Mouse (Mus musculus) cerebellum, adult 2 months (tissue): ENCODE data around the gene Sostdc1. TPM values are rescaled to one million over a fixed set of nuclear protein-coding genes. Genes with fewer than 3 reads are reported as not detected.

ENCODE experiments used
- DNase-seq, 2 experiments: peaks; one replicate each; pipeline ENCODE4 v3.0.0; 2021
- H3K27ac ChIP-seq: fragments of 200-500 bp; 2 replicates; pipeline ENCODE4 v1.5.1; 2012; ENCODE audit warnings: low read length, control low read depth, inconsistent platforms; ENCODE audit not compliant: insufficient read depth
- H3K27me3 ChIP-seq: fragments of 200-500 bp; 2 replicates; pipeline ENCODE4 v1.6.1; 2012; ENCODE audit warnings: inconsistent platforms, mild to moderate bottlenecking, low read length, moderate library complexity; ENCODE audit not compliant: control insufficient read depth, insufficient read depth
- H3K4me1 ChIP-seq: fragments of 200-500 bp; 2 replicates; pipeline ENCODE4 v1.6.1; 2011; ENCODE audit warnings: low read length; ENCODE audit not compliant: control insufficient read depth, insufficient read depth
- H3K4me3 ChIP-seq: fragments of 200-500 bp; replicated peaks from 2 replicates; pipeline ENCODE3; 2011; ENCODE audit warnings: mild to moderate bottlenecking, low read depth, low read length, control low read depth; ENCODE audit not compliant: insufficient read depth
- CTCF ChIP-seq: fragments of 200-500 bp; IDR thresholded peaks from 2 replicates; pipeline ENCODE4 v1.5.1; 2011; ENCODE audit warnings: low read depth, mild to moderate bottlenecking, control low read depth, low read length, moderate library complexity, borderline replicate concordance; ENCODE audit not compliant: insufficient read depth
- POLR2A ChIP-seq: fragments of 200-500 bp; IDR thresholded peaks from 2 replicates; pipeline ENCODE4 v1.6.1; 2011; ENCODE audit warnings: low read length, control low read depth, borderline replicate concordance; ENCODE audit not compliant: insufficient read depth
- WGBS: fragments of 180-500 bp; shearing (Covaris S2); methylation state at CpG from one replicate; pipeline ENCODE4 v1.1.7; 2018; 5-methylcytosine and 5-hydroxymethylcytosine counted together
- polyA plus RNA-seq: library from polyadenylated mRNA; depleted of rRNA; stranded (reverse); fragments of >200 nt; gene quantifications from 2 replicates; pipeline ENCODE4 v1.2.3, GENCODE M21; 2012

The Sostdc1 gene
- polyA plus RNA-seq, 1 experiment: 2.3 TPM

- 80% methylated on average over 6 of the region's 6 CpGs for WGBS
Observed at GRCm38 (mm10) chr12:36308737-36309420, 5.1 kb upstream of the Sostdc1 start.

GRCm38 (mm10) chr12:36313015-36313414, 924 bp upstream of the Sostdc1 start:
- H3K4me3 ChIP-seq: no peak overlapping the region
- H3K27me3 ChIP-seq: no peaks in the 10 kb centered on the region
- H3K27ac ChIP-seq: no peak overlapping the region
- no peak for TF ChIP-seq CTCF
- TF ChIP-seq POLR2A: no peak
- DNase-seq: no peak
- 41% methylated on average over 2 of the region's 2 CpGs for WGBS
- H3K4me1 ChIP-seq: no peaks in the 10 kb centered on the region

More at GRCm38 (mm10) chr12:36308737-36309420, 5.1 kb upstream of the Sostdc1 start:
- no peak for TF ChIP-seq CTCF
- TF ChIP-seq POLR2A: no peak
- Histone ChIP-seq H3K4me1 (no peaks in the 10 kb centered on the region), H3K27ac (no peak overlapping the region), H3K27me3 (no peaks in the 10 kb centered on the region), H3K4me3 (no peak overlapping the region)
- no peak for DNase-seq

DNA sequence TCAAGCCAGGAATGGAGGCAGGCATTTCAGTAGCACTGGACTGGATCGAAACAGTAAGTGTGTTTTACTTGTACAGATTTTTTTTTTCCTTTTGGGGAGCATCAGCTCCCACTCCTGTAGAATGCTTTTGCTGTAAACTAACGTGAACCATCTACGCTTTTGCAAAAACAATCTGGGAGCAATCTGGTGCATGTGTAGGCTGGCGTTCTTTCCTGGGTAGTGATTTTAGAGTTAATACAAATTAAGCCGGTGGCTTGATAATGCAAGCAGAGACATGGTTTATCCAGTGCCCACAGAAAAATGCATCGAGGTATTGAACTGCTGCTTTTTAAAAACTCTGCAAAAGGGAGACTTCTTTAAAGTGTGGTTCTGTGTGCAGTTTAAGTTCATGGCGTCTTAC, 507 bp downstream of the Sostdc1 start:
- no peaks in the 10 kb centered on the region for H3K4me1 ChIP-seq
- TF ChIP-seq CTCF (no peak), POLR2A (no peak)
- 70% methylated on average over 7 of the region's 7 CpGs for WGBS
- no peak overlapping the region for H3K27ac ChIP-seq
- no peak overlapping the region for H3K4me3 ChIP-seq
- no peak for DNase-seq
- H3K27me3 ChIP-seq: no peaks in the 10 kb centered on the region

DNA sequence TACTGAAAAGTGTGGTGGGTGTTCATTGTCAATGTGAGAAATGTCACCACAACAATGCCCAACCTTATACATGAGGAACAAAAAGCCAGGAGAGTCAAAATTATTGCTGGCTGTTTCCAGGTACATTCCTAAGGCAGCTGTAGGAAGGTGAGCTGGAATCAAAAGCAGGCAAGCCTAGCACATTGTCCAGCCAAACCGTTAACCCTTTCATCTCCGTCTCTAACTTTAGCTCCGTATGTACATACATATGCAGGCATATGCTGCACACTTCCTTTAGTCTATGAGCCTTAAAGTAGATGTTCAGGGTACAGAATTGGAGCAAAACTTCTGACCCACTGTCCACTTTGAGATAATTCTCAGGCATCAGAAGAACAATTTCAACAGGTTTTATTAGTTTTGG, 1.6 kb downstream of the Sostdc1 start:
- H3K4me3 ChIP-seq: no peak overlapping the region
- 91% methylated on average over 3 of the region's 3 CpGs for WGBS
- no peak overlapping the region for H3K27ac ChIP-seq
- no peaks in the 10 kb centered on the region for H3K4me1 ChIP-seq
- DNase-seq: no peak
- TF ChIP-seq POLR2A (no peak), CTCF (no peak)
- no peaks in the 10 kb centered on the region for H3K27me3 ChIP-seq

- WGBS: 78% methylated on average over 3 of the region's 3 CpGs
- Histone ChIP-seq H3K4me1 (no peaks in the 10 kb centered on the region), H3K27me3 (no peaks in the 10 kb centered on the region), H3K4me3 (no peak overlapping the region), H3K27ac (no peak overlapping the region)
- no peak for DNase-seq
- no peak for TF ChIP-seq POLR2A
- TF ChIP-seq CTCF: no peak
Observed at GRCm38 (mm10) chr12:36316056-36316455, 2.1 kb downstream of the Sostdc1 start.

DNA sequence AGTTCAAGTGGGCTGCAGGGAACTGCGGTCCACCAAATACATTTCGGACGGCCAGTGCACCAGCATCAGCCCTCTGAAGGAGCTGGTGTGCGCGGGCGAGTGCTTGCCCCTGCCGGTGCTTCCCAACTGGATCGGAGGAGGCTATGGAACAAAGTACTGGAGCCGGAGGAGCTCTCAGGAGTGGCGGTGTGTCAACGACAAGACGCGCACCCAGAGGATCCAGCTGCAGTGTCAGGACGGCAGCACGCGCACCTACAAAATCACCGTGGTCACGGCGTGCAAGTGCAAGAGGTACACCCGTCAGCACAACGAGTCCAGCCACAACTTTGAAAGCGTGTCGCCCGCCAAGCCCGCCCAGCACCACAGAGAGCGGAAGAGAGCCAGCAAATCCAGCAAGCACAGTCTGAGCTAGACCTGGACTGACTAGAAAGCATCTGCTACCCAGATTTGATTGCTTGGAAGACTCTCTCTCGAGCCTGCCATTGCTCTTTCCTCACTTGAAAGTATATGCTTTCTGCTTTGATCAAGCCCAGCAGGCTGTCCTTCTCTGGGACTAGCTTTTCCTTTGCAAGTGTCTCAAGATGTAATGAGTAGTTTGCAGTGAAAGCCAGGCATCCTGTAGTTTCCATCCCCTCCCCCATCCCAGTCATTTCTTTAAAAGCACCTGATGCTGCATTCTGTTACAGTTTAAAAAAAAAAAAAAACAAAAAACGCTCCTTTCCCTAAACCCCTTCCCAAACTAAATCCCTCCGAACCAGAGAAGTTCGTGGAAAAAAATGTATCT, 3.3 kb downstream of the Sostdc1 start:
- no peak for TF ChIP-seq POLR2A
- TF ChIP-seq CTCF: no peak
- WGBS: 2% methylated on average over 30 of the region's 30 CpGs
- H3K27ac ChIP-seq: no peak overlapping the region
- peak; percentile 29 to 32 for DNase-seq
- H3K27me3 ChIP-seq: no peaks in the 10 kb centered on the region
- peak overlapping the region; percentile 33 for H3K4me3 ChIP-seq
- H3K4me1 ChIP-seq: no peaks in the 10 kb centered on the region

- Histone ChIP-seq H3K27me3 (no peaks in the 10 kb centered on the region), H3K27ac (no peak overlapping the region), H3K4me1 (no peaks in the 10 kb centered on the region), H3K4me3 (no peak overlapping the region)
- DNase-seq: no peak
- no peak for TF ChIP-seq POLR2A
- 12% methylated on average over 3 of the region's 3 CpGs for WGBS
Observed at GRCm38 (mm10) chr12:36317820-36318135, 3.8 kb downstream of the Sostdc1 start.

GRCm38 (mm10) chr12:36326101-36326521, 12.2 kb downstream of the Sostdc1 start:
- no peaks in the 10 kb centered on the region for H3K27me3 ChIP-seq
- no peaks in the 10 kb centered on the region for H3K4me1 ChIP-seq
- no peak overlapping the region for H3K4me3 ChIP-seq
- 71% methylated on average over 4 of the region's 4 CpGs for WGBS
- no peak for DNase-seq
- TF ChIP-seq CTCF (no peak), POLR2A (no peak)
- H3K27ac ChIP-seq: no peak overlapping the region
